Mouse (Mus musculus) kidney, embryonic 16.5 days (tissue): ENCODE results near the gene Ralgapa2. TPM values are rescaled to one million over a fixed set of nuclear protein-coding genes. Genes with fewer than 3 reads are reported as not detected.

ENCODE experiments used
- ATAC-seq: fragments of 200-750 bp; cut with Nextera tagmentation; 2 replicates; pipeline ENCODE4 v1.8.0; 2017; ENCODE audit warnings: moderate TSS enrichment; ENCODE audit not compliant: low FRiP score, low TSS enrichment
- H3K27ac ChIP-seq: fragments of 300-500 bp; sonication (generic); 2 replicates; pipeline ENCODE4 v1.5.1; 2014; ENCODE audit warnings: low read length
- H3K27me3 ChIP-seq: fragments of 300-500 bp; sonication (generic); 2 replicates; pipeline ENCODE4 v1.6.1; 2014; ENCODE audit warnings: low read length, control low read depth, mixed read lengths; ENCODE audit not compliant: insufficient read depth
- H3K36me3 ChIP-seq: fragments of 300-500 bp; sonication (generic); 2 replicates; pipeline ENCODE4 v1.6.1; 2014; ENCODE audit warnings: low read length, control low read depth, mixed read lengths; ENCODE audit not compliant: insufficient read depth
- H3K4me1 ChIP-seq: fragments of 300-500 bp; sonication (generic); 2 replicates; pipeline ENCODE4 v1.6.1; 2014; ENCODE audit warnings: low read length, control low read depth, mixed read lengths; ENCODE audit not compliant: insufficient read depth
- H3K4me2 ChIP-seq: fragments of 300-500 bp; sonication (generic); replicated peaks from 2 replicates; pipeline ENCODE4 v1.6.1; 2014; ENCODE audit warnings: low read depth, low read length
- H3K4me3 ChIP-seq: fragments of 300-500 bp; sonication (generic); 2 replicates; pipeline ENCODE4 v1.5.1; 2014; ENCODE audit warnings: mild to moderate bottlenecking, low read length
- H3K9ac ChIP-seq: fragments of 300-500 bp; sonication (generic); replicated peaks from 2 replicates; pipeline ENCODE4 v1.6.1; 2014; ENCODE audit warnings: low read length
- H3K9me3 ChIP-seq: fragments of 300-500 bp; sonication (generic); 2 replicates; pipeline ENCODE4 v1.6.1; 2016; ENCODE audit warnings: low read length, control low read depth
- WGBS: fragments of 180-500 bp; shearing (Covaris S2); extraction: QIAGEN DNeasy Blood & Tissue Kit; methylation state at CpG from one replicate; pipeline ENCODE4 v1.1.7; 2014; 5-methylcytosine and 5-hydroxymethylcytosine counted together
- polyA plus RNA-seq: library from polyadenylated mRNA; unstranded; fragments of >200 nt; fragmentation: Nextera tagmentation; extraction: Ambion mirVana; gene quantifications from 2 replicates; pipeline ENCODE4 v1.2.1, GENCODE M21; 2015

Gene Ralgapa2
- polyA plus RNA-seq, 1 experiment from 2014 or later = 6.8 TPM

DNA sequence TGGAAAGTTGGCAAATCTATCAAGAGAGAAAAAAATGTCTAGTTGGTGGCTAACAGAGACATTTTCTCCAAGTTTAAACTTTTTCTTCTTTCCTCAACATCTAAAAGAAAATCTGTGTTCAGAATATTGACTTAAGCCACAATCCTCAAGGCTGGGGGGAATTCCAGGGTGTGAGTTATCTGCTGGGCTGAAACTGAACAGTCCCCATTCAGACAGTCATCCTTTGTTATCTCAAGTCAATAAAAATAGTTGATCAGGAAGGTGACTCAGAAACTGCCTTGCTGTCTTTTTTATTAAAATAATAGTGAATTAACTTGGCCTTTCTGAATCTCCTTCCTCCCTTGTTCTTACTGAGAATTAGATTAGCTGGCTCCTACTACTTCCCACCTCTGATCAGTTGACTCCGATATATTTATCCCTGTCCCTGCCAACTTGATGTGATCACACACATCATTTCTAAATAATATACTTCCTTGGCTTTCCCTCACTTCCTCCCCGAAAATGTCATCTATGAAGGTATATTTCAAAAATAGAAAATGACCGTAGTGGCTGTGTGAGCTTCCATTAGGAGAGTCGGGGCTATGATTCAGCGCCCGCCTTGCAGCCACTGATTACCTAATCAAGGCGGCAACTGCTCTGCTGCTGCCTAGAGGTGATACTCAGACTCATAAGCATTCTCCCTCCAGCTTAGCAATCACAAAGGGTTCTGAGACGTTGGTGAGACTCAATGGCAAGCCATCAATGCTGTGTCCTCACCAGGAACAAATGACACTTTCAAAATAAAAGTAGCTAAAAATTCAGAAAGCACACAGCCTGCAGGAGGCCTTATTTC lies 21.2 kb upstream of the Ralgapa2 start:
- H3K36me3 ChIP-seq = no peaks in the 10 kb centered on the region
- H3K9me3 ChIP-seq = no peaks in the 10 kb centered on the region
- H3K4me3 ChIP-seq = no peak overlapping the region
- no peak overlapping the region for H3K27ac ChIP-seq
- H3K4me2 ChIP-seq = no peak overlapping the region
- ATAC-seq = no peak
- no peak overlapping the region for H3K9ac ChIP-seq
- 66% methylated on average over 8 of the region's 8 CpGs for WGBS
- H3K27me3 ChIP-seq = no peaks in the 10 kb centered on the region
- H3K4me1 ChIP-seq = no peaks in the 10 kb centered on the region

GRCm38 (mm10) chr2:146532493-146532892 lies 20.3 kb upstream of the Ralgapa2 start:
- no peaks in the 10 kb centered on the region for H3K36me3 ChIP-seq

GRCm38 (mm10) chr2:146525483-146525882 lies 13.3 kb upstream of the Ralgapa2 start:
- Histone ChIP-seq H3K9me3 (no peaks in the 10 kb centered on the region), H3K9ac (no peak overlapping the region), H3K4me2 (no peak overlapping the region), H3K4me3 (no peak overlapping the region), H3K27ac (no peak overlapping the region), H3K27me3 (no peaks in the 10 kb centered on the region), H3K4me1 (peaks cover 4% of the 10 kb centered on the region; the same call in 1 of the 2 replicates), H3K36me3 (no peaks in the 10 kb centered on the region)
- WGBS = 32% methylated on average over 2 of the region's 2 CpGs
- no peak for ATAC-seq

More at GRCm38 (mm10) chr2:146532493-146532892, 20.3 kb upstream of the Ralgapa2 start:
- Histone ChIP-seq H3K4me1 (no peaks in the 10 kb centered on the region), H3K27me3 (no peaks in the 10 kb centered on the region), H3K9ac (no peak overlapping the region), H3K27ac (no peak overlapping the region), H3K4me2 (no peak overlapping the region), H3K9me3 (no peaks in the 10 kb centered on the region), H3K4me3 (no peak overlapping the region)
- peak; percentile 54; the same call in 1 of the 2 replicates for ATAC-seq
- 86% methylated on average over 3 of the region's 3 CpGs for WGBS

- peak; percentile 93 for ATAC-seq
- H3K27ac ChIP-seq = no peak overlapping the region
- no peaks in the 10 kb centered on the region for H3K9me3 ChIP-seq
- peaks cover 4% of the 10 kb centered on the region; the same call in 1 of the 2 replicates for H3K4me1 ChIP-seq
- no peak overlapping the region for H3K4me2 ChIP-seq
- no peaks in the 10 kb centered on the region for H3K27me3 ChIP-seq
- 57% methylated on average over 4 of the region's 4 CpGs for WGBS
- H3K9ac ChIP-seq = no peak overlapping the region
- H3K4me3 ChIP-seq = no peak overlapping the region
- no peaks in the 10 kb centered on the region for H3K36me3 ChIP-seq
Measured at GRCm38 (mm10) chr2:146524685-146525415, 12.7 kb upstream of the Ralgapa2 start.

DNA sequence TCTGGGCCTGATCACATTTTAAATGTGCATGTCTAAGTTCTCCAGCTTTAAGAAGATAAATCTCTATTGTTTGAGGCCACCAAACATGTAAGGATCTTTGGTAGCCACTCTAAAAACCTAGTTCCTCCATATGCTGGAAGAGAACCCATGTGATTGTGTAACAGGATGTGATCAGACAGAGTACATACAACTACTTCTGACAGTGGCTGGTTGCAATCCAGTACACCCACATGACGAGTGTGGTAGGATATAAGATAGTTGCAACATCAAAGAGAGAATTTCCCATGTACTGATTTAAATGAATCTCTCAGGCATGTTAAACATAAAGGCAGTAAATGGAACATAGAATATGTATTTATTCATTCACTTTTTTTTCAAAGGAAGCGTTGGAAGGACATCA lies 4.8 kb upstream of the Ralgapa2 start:
- Histone ChIP-seq H3K27me3 (no peaks in the 10 kb centered on the region), H3K4me3 (no peak overlapping the region), H3K9me3 (no peaks in the 10 kb centered on the region), H3K36me3 (no peaks in the 10 kb centered on the region), H3K4me2 (no peak overlapping the region), H3K9ac (no peak overlapping the region), H3K4me1 (0 out of 2 replicates have a peak, but pooled peaks cover 4% of the 10 kb centered on the region), H3K27ac (no peak overlapping the region)
- WGBS = 78% methylated on average over 2 of the region's 2 CpGs
- ATAC-seq = no peak

DNA sequence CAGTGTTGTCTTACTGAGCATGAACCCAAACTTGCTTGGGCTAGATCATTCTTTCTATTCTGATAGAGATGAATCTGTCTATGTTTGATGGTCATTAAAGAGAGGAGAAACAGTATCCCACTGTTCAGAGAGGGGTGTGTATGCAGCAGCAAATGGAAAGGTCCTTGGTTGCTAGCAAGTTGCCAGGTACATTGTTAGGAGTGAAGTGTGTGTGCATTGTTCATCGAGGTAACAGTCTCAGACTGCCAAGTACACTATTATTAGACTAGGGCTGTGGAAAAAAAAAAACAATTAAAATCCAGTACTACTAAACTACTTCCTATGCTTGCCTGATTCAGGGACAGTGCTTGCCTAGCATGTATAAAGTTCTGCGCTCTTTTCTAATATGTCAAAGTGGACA lies 2.9 kb upstream of the Ralgapa2 start:
- no peak for ATAC-seq
- peaks cover 8% of the 10 kb centered on the region; the same call in 1 of the 2 replicates for H3K4me1 ChIP-seq
- H3K4me2 ChIP-seq = no peak overlapping the region
- H3K9me3 ChIP-seq = no peaks in the 10 kb centered on the region
- no peaks in the 10 kb centered on the region for H3K27me3 ChIP-seq
- H3K27ac ChIP-seq = no peak overlapping the region
- no peaks in the 10 kb centered on the region for H3K36me3 ChIP-seq
- 74% methylated on average over 2 of the region's 2 CpGs for WGBS
- H3K4me3 ChIP-seq = no peak overlapping the region
- no peak overlapping the region for H3K9ac ChIP-seq

DNA sequence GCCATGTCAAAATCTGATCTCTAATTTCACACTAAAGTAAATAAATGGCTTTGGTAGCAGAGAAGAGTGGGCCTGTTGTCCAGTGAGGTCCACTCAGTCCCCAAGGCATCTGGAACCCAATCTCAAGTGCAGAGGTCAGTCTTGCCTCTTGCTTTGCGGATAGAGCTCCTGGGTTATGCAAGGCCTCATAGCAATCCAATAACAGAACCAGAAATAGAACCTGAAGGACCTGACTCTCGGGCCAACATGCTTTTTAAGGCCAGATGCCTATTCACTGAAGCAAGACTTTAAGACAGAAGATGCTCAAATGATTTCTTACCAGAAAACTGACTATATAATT lies 407 bp upstream of the Ralgapa2 start:
- no peaks in the 10 kb centered on the region for H3K27me3 ChIP-seq
- H3K27ac ChIP-seq = no peak overlapping the region
- WGBS = 66% methylated on average over 2 of the region's 2 CpGs
- peak; percentile 7 for ATAC-seq
- no peaks in the 10 kb centered on the region for H3K9me3 ChIP-seq
- H3K36me3 ChIP-seq = no peaks in the 10 kb centered on the region
- H3K4me1 ChIP-seq = peaks cover 8% of the 10 kb centered on the region; the same call in 1 of the 2 replicates
- H3K4me2 ChIP-seq = peak overlapping the region; percentile 47
- no peak overlapping the region for H3K9ac ChIP-seq
- H3K4me3 ChIP-seq = peak overlapping the region; percentile 94; the same call in 1 of the 2 replicates

DNA sequence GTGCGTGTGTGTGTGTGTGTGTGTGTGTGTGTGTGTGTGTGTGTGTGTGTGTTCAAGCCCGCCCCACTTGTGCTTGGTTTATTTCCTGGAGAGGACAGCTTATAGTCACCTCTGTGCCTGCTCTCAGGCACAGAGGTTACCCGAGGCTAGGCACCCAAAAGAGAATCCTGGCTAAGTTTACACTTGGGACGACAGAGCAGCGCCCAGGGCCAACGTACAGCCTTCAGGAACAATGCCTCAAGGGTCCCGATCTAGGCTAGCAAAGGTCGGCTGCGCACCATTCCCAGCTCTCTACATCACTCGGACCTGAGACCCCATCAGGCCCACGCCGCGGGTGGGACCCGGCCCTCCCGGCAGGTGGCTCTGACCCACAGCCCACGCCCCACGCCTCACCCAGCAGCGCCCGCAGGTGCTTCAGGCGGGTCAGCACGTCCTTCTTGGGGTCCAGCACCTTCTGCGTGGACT lies 711 bp downstream of the Ralgapa2 start:
- H3K9me3 ChIP-seq = no peaks in the 10 kb centered on the region
- peak overlapping the region; percentile 81 for H3K4me2 ChIP-seq
- peak overlapping the region; percentile 94 for H3K4me3 ChIP-seq
- H3K27ac ChIP-seq = peak overlapping the region; percentile 43; the same call in 1 of the 2 replicates
- no peaks in the 10 kb centered on the region for H3K27me3 ChIP-seq
- H3K36me3 ChIP-seq = no peaks in the 10 kb centered on the region
- peaks cover 8% of the 10 kb centered on the region; the same call in 1 of the 2 replicates for H3K4me1 ChIP-seq
- no peak for ATAC-seq
- H3K9ac ChIP-seq = peak overlapping the region; percentile 90
- WGBS = under 1% methylated on average over 22 of the region's 22 CpGs

DNA sequence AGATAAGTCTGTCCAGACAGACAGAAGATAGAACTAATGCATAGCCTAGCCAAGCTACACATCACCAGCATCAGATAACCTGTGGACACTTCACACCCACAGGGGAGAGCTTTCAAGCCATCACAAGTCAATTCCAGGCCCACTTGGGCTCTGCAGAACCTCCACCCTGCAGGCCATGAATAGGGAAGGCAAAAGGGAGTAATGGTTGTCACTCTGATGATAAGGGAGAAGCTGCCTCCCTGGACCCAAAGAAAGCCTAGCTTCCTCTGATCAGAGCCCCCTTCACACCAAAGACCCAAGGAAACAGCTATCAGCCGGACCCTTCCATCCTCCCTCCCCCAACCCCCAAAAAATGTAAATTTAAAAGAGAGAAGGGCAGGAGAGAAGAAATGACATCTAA lies 1.4 kb downstream of the Ralgapa2 start:
- H3K4me2 ChIP-seq = peak overlapping the region; percentile 81
- H3K4me3 ChIP-seq = peak overlapping the region; percentile 94
- H3K27me3 ChIP-seq = no peaks in the 10 kb centered on the region
- H3K36me3 ChIP-seq = no peaks in the 10 kb centered on the region
- H3K27ac ChIP-seq = no peak overlapping the region
- H3K9me3 ChIP-seq = no peaks in the 10 kb centered on the region
- no peak for ATAC-seq
- peaks cover 8% of the 10 kb centered on the region; the same call in 1 of the 2 replicates for H3K4me1 ChIP-seq
- no peak overlapping the region for H3K9ac ChIP-seq
- WGBS = 38% methylated on average over 1 of the region's 1 CpGs
